Mouse (Mus musculus) heart, postnatal 0 days (tissue): ENCODE measurements around the gene Tmem242.

Experiments used
- CTCF ChIP-seq: IDR thresholded peaks from 2 replicates; pipeline ENCODE4 v1.5.1; 2016; ENCODE audit warnings: antibody characterized with exemption, control low read depth, low read depth
- EP300 ChIP-seq: IDR thresholded peaks from 2 replicates; pipeline ENCODE4 v1.6.1; 2016; ENCODE audit warnings: antibody characterized with exemption, low read depth

DNA sequence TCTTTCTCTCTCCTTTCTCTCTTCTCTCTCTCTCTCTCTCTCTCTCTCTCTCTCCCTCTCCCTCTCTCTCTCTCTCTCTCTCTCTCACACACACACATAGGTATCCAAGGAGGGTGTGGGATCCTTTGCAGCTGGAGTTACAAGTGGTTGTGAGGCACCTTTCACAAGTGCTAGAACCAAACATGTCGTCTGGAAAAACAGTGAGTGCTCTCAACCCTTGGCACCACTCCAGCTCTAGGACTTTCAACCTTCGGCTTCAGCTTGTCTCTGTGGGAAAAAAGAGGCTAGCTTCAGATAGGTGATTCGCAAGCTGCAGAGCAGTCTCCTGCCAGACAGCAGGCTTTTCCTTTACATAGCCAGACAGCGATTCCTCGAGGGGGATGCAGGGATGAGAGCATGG, 3.7 kb upstream of the Tmem242 start:
- TF ChIP-seq CTCF (no peak), EP300 (no peak)
